Mouse (Mus musculus): ENCODE measurements at regions not wholly inside any gene's neighbourhood (a gene's known extent, or its start where the extent isn't known, plus 50 kb on each side); places are given as distances from the start of the nearest gene placed in this dataset.

DNA sequence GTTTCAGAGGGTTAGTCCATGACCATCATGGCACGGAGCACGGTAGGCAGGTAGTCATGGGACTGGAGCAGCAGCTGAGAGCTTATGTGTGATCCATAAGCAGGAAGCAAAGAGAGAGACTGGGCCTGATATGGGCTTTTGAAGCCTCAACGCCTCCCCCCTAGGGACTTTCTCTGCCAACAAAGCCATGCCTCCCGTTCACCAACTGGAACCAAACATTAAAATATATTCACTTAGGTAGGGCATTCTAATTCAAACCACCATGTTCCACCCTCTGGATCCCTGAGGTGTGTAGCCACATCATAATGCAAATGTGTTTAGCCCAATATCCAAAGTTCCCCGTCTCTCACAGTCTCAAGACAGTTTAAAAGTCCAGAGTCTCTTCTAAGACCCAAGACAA, 85.3 kb upstream of the Ltbp1 start:
- in situ Hi-C loops (cut with MboI; ENCODE audit: low pct_unique_long_range_greater_than_20kb in 1 of 2, low sequenced_read_pairs in 2 of 2, unreplicated experiment in 1 of 2): loop anchor here in 1 of 2 experiments (5.0 kb wide), 1 partner anchor 38 kb away; no protein-coding TSS in a partner anchor

DNA sequence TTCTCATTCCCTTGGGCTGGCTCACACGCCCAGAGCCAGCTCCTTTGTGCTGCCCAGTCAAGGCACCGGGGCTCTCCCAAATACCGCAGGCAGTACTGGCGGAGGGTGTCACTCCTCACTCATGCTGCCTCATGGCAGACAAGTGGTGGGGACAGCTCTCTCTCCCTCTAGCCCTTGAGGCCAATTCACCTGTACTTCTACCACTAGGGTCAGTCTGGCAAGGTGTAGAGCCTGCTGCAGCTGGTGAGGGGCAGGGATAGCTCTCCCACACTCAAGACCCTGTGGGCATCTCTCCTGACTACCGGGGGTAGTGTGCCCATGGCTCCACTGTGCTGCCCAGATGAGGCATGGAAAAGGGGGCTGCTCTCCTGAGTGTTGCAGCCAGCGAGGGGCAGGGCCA, 84.0 kb upstream of the Ltbp1 start:
- in situ Hi-C loops (cut with MboI; ENCODE audit: low pct_unique_long_range_greater_than_20kb in 1 of 2, low sequenced_read_pairs in 2 of 2, unreplicated experiment in 1 of 2): loop anchor here in 1 of 2 experiments (5.0 kb wide), 1 partner anchor 39 kb away; no protein-coding TSS in a partner anchor

DNA sequence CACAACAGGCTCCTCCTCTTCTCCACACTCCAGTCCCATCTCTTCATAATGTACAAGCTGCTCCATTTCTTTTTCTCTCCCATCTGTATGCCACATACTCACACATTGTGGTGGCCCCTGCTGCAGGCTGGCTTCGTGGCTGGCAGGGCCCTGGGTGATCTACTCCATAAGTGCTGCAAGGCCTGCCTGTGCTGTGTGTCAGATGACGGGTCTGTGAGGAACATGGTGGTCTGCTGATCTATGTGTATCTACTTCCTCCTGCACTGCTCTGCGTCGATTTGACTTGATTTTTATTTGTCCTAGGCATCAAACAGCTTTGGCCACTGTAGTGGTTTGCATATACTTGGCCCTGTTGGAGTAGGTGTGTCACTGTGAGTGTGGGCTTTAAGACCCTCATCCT, 83.4 kb upstream of the Ltbp1 start:
- in situ Hi-C loops (cut with MboI; ENCODE audit: low pct_unique_long_range_greater_than_20kb in 1 of 2, low sequenced_read_pairs in 2 of 2, unreplicated experiment in 1 of 2): loop anchor here in 1 of 2 experiments (5.0 kb wide), 1 partner anchor 40 kb away; no protein-coding TSS in a partner anchor

DNA sequence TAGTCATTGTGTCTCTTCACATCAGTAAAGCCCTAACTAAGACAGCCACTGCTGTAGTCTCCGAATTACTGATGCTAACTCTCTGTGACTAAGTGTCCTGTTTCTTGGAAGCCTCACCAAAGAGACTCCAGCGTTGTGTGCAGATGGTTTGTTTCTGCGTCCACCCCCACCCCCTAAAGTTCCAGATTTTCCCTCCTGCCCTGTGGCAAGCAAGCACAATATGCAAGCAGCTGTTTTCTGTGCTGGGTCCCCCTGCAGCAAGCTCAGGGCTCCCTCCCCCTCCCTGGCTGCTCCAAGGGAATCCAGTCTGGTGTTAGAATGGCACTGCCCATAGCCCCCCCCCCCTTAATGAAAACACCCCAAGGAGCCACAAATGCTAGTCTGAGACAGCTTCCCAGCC, 82.8 kb upstream of the Ltbp1 start:
- in situ Hi-C loops (cut with MboI; ENCODE audit: low pct_unique_long_range_greater_than_20kb in 1 of 2, low sequenced_read_pairs in 2 of 2, unreplicated experiment in 1 of 2): loop anchor here in 1 of 2 experiments (5.0 kb wide), 1 partner anchor 40 kb away; no protein-coding TSS in a partner anchor

DNA sequence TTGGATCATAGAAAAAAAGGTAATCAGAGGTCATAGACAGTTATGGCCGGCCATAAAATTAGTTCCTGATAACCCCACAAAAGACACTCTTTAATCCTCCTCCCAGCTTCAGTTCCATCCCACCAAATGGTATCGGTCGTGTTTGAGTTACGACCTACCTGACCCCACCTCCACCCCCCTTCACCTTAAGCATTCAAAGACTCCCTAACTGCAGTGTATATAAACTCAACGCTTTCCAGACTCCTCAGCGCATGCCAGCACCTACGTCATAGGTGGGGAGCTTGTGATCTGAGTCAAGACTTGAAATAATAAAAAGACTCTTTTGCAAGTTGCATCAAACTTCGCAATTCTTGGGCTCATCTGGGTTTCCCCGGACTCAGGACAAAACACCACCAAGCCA, 82.3 kb upstream of the Ltbp1 start:
- in situ Hi-C loops (cut with MboI; ENCODE audit: low pct_unique_long_range_greater_than_20kb in 1 of 2, low sequenced_read_pairs in 2 of 2, unreplicated experiment in 1 of 2): loop anchor here in 1 of 2 experiments (5.0 kb wide), 1 partner anchor 41 kb away; no protein-coding TSS in a partner anchor

DNA sequence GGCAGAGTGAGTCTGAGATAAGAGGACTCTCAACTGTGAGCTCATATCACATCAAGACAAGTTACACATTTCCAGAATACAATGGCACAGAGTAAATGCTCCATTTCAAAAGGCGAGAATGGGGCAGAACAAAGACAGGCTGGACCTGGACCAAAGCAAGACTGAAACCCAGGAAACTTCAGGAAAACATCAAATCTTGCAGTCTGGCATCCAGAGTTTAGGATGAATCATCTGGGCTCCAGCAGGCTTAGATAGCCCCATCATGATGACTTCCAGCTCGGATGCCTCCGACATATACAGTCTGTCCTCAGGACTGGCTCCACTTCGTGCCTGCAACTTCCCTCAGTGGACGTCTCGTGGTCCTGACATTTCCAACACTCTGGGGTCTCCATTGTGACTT, 80.2 kb upstream of the Ltbp1 start:
- in situ Hi-C loops (cut with MboI; ENCODE audit: low pct_unique_long_range_greater_than_20kb in 1 of 2, low sequenced_read_pairs in 2 of 2, unreplicated experiment in 1 of 2): no loop called here

DNA sequence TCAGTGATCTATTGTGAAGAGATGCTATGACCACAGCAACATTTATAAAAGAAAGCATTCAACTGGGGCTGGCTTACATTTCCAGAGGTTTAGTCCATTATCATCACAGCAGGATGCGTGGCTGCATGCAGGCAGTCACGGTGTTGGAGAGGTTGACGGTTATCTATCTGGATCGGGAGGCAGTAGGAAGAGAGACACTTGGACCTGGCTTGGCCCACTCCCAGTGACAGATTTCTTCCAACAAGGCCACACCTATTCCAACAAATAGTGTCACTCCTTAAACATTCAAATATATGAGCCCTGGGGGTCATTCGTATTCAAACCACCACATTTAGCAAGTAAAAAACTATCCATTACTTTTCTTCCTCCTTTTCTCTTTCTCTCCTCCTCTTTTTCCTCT, 77.4 kb upstream of the Ltbp1 start:
- in situ Hi-C loops (cut with MboI; ENCODE audit: low pct_unique_long_range_greater_than_20kb in 1 of 2, low sequenced_read_pairs in 2 of 2, unreplicated experiment in 1 of 2): no loop called here

DNA sequence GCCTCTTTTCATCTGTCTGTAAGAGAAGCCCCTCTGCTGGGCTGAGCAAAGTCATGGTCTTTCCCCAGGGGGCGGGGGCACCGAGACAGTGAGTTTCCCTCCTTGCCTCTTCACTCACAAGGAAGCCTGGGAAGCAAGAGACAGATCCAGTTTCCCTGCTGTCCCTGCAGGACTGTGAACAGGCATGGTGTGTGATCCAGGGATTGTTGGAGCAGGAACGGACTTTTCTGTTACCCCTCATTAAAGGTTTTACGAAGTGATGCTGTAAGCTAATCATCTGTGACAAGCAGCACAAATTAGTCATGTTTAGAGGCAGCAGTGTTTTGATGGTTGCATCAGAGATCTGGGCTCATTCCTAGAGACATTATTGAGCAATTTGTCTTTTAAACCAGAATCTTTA, 73.8 kb upstream of the Ltbp1 start:
- in situ Hi-C loops (cut with MboI; ENCODE audit: low pct_unique_long_range_greater_than_20kb in 1 of 2, low sequenced_read_pairs in 2 of 2, unreplicated experiment in 1 of 2): no loop called here

DNA sequence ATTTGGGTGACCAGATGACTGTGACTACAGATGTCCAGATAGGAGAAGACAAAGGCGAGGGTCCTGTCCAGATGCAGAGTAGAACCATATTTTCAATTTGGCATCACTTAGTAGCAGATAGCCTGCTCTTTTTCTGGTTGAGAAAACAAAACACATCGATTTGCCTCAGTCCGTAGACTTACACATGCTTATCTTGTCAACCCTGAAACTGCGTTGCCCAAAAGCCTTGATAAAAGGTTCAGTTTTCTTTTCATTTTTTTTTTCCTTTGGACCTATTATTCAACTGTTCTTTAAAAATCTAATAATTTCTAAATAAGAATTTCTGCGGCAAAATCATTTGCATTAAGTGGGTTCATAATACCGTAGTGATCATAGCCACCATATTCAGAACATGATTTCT, 64.0 kb upstream of the Ltbp1 start:
- in situ Hi-C loops (cut with MboI; ENCODE audit: low pct_unique_long_range_greater_than_20kb in 1 of 2, low sequenced_read_pairs in 2 of 2, unreplicated experiment in 1 of 2): no loop called here

DNA sequence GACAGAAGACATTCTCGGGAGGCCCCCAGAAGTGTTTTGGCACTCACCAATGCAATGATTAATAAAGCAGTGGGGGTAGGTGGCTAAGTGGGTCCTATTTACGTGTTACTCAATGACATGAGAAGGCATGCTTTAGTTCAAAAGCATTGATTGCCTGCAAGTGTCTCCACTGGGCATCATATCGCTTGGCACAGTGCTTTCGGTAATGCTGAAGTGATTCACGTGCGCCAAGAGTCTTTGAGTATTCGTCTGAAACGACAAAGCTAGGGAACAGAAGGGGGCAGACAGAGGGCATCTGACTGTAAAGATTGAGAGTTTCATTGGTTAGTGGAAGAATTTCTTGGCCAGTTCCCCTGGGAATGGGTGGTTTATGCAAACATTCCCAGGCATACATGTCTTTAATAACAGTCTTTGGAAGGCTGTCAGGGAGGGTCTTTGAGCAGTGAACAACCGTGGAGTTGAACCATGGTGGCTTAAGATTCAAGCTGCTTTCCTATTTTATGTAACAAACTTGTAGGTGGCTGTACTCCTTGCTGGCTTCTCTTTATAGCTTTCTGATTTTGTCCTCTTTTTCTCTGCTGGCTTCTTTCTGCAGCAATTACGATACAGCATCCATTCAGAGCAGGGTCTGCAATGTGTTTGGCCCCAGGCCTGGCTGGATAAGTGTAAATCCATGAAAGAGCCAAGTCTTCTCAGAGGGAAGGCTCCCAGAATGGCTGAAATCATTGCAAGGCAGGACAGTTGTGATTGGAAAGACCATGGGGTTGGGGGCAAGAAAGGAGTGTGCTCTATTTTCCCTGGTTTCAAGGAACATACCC, 62.2 kb upstream of the Ltbp1 start:
- in situ Hi-C loops (cut with MboI; ENCODE audit: low pct_unique_long_range_greater_than_20kb in 1 of 2, low sequenced_read_pairs in 2 of 2, unreplicated experiment in 1 of 2): no loop called here

DNA sequence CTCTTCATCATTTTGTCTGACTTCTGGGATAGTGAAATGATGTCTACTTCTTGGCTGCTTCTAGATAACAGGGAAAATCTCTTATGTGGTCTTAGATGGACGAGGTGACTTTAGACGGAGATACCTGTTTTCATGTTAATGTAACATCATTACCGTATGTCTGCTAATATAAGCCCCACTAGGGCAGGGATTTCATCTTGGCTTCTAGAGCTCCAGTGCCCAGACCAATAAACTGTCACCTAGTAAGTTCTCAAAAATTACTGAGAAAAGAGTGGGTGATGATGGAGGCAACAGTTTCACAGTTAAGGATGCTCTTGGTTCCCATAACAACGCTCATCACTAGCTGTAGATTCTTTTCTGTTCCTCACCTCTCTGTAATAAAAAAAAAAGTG, 61.6 kb upstream of the Ltbp1 start:
- in situ Hi-C loops (cut with MboI; ENCODE audit: low pct_unique_long_range_greater_than_20kb in 1 of 2, low sequenced_read_pairs in 2 of 2, unreplicated experiment in 1 of 2): no loop called here

DNA sequence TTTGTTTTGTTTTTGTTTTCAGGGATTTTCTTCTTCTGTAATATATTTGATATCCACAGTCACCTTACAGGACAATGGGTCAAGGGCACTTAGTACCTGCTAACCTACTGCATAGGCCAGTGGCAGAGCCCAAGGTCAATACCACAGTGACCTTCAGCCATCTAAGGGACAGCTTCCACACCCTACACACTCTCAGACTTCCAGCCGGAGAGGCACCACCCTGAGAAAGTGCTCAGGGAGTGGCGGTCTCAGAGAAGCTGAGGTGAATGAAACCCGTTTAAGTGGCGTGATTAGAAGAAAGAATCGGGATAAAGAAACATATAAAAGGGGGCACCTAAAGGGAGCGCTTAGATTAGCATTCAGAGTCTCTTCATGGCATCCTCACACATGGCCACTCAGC, 60.2 kb upstream of the Ltbp1 start:
- in situ Hi-C loops (cut with MboI; ENCODE audit: low pct_unique_long_range_greater_than_20kb in 1 of 2, low sequenced_read_pairs in 2 of 2, unreplicated experiment in 1 of 2): no loop called here

DNA sequence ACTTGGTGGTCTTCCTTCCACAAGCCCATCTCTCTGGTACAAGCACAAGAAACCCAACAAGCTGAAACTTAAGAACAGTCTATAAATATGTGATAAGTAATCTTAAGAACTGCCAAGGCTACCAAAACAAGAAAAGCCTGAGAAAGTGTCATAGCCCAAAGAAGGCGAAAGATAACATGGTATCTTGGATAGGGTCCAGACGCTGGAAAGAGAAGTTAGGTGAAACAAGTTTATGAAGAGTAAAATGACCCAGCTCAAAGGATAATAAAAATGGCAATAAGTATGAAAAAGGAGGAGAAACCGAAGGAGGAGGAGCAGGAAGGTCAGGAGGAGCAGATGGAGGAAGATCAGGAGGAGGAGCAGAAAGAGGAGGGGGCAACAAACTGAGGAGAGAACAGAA, 56.9 kb upstream of the Ltbp1 start:
- in situ Hi-C loops (cut with MboI; ENCODE audit: low pct_unique_long_range_greater_than_20kb in 1 of 2, low sequenced_read_pairs in 2 of 2, unreplicated experiment in 1 of 2): no loop called here

DNA sequence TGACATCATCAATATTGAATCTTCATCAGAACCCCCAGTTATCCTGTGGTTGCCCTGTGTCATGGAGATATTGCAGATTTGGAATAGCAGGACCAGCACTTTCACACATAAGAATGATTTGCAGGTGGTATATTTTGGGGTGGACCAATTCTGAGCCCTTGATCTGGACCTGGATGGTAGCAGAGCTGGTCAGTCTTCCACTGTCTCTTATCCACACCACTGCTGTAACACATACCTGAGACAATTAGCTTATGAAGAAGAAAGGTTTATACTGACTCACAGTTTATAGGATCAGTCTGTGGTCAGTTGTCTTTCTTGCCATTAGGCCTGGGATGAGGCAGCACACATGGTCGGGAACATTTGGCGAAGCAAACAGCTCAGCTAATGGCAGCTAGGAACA, 55.1 kb upstream of the Ltbp1 start:
- in situ Hi-C loops (cut with MboI; ENCODE audit: low pct_unique_long_range_greater_than_20kb in 1 of 2, low sequenced_read_pairs in 2 of 2, unreplicated experiment in 1 of 2): no loop called here

DNA sequence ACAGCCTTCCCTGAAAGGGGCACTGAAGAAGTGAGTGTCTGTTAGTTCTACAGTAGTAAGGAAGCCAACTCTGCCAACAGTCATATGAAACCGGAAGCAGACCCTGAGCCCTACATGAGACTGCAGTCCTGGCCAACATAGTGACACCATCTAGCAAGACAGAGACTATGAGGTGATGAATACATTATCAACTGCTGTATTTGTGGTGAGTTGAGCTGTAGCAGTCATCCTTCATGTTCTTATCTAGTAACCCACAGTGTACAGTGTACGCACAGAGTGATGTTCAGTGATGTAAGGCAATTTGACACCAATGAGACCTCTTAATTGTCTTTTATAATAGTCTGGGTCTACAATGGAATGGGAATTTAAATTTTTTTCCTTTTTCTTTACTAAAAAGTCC, 50.4 kb upstream of the Ltbp1 start:
- in situ Hi-C loops (cut with MboI; ENCODE audit: low pct_unique_long_range_greater_than_20kb in 1 of 2, low sequenced_read_pairs in 2 of 2, unreplicated experiment in 1 of 2): no loop called here

All from mouse embryonic stem cell (cell line).